Mouse (Mus musculus) thymus, adult 2 months (tissue): ENCODE data around the gene Smyd1.

ENCODE experiments used
- CTCF ChIP-seq: fragments of 200-500 bp; IDR thresholded peaks from 2 replicates; pipeline ENCODE4 v1.5.1; 2012; ENCODE audit warnings: mild to moderate bottlenecking, control low read depth, low read length, moderate library complexity, borderline replicate concordance; ENCODE audit not compliant: control insufficient read depth, poor library complexity, insufficient read depth; ENCODE audit errors: extremely low read depth
- POLR2A ChIP-seq: fragments of 200-500 bp; IDR thresholded peaks from 2 replicates; pipeline ENCODE4 v1.6.1; 2012; ENCODE audit warnings: mild to moderate bottlenecking, low read length, control low read depth, moderate library complexity; ENCODE audit not compliant: control insufficient read depth, poor library complexity, insufficient read depth; ENCODE audit errors: extremely low read depth

DNA sequence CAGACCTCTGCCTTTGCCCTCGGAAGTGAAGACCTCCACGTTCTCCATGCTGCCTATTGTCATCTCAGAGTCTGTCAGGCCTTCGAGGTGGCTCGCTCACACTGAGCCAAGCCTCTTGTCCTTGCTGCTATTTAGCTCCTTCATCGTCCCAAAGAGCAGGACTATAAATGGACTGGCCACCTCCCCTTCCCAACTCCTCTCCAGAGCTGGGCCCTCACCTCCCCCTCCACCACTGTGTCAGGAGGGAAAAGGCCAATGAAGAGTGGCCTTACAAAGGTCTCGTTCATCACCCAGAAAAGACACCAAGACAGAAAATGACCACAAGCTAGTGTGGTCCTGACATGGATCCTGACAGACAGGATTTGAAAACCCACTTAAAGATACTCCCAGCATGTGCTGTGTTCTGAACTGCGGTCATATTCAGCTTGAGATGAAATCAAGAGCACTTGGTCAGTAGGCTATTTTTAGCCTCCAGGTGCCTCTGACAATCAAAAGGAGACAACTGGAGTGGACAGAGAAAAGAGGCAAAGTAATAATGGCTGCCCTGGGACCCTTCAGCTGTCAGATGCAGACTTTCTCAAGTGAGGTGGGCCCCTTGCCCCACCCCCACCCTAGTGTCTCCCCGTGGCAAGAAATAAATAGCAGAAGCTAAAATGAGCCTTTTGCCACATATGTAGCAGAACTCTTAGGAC, 59.7 kb downstream of the Smyd1 start:
- TF ChIP-seq CTCF (no peak), POLR2A (no peak)
